Comparison of ENCODE assay signal across 20 mouse cellular contexts in genomic region chr10:78670121-78670520, GRCm38 (mm10). TPM values are rescaled to one million over a fixed set of nuclear protein-coding genes. Genes with fewer than 3 reads are reported as not detected.
DNase-seq lines count a peak whose midpoint lies in the region; ATAC-seq lines count a peak whose summit lies in the region.
"Not testable (repeated sequence)": the region's sequence is repeated elsewhere in the genome, so short reads cannot be mapped to it uniquely, and the experiment has no call there.
"Had no signal": no experiment of that assay in that cellular context is flagged by ENCODE, and none has a peak within 500 bp of the region (broad histone marks: within the 10 kb centered on the region; RNA-seq: fewer than 3 reads in every experiment).

No protein-coding gene starts in this region.

- DNase-seq in ES-CJ7 (ENCODE audit: low read depth, low spot score) (peak; percentile 51), R1 (ENCODE audit: low read depth, low spot score) (peak; percentile 53)
- peak; percentile 26 for DNase-seq in embryo, embryonic 10 days (ENCODE audit: low spot score)
- peak; percentile 32 for DNase-seq in embryo, embryonic 9.5 days (ENCODE audit: extremely low spot score)
- DNase-seq in embryonic facial prominence, embryonic 11.5 days (ENCODE audit: low spot score), result peak; percentile 20
- peak; percentile 5 for DNase-seq in hindbrain, embryonic 10.5 days (ENCODE audit: low spot score)
- peak; percentile 14 for DNase-seq in mesoderm, embryonic 11.5 days (ENCODE audit: low read depth, low spot score)

- not testable (repeated sequence) for H3K4me1 ChIP-seq in embryonic facial prominence, embryonic 11.5 days (ENCODE audit: control insufficient read depth, insufficient read depth, low read length); hindbrain, embryonic 10.5 days (replicated peaks)

- H3K4me3 ChIP-seq in embryonic facial prominence, embryonic 11.5 days (ENCODE audit: low read depth, low read length); hindbrain, embryonic 10.5 days: not testable (repeated sequence)

- H3K27me3 ChIP-seq in embryonic facial prominence, embryonic 11.5 days (ENCODE audit: control insufficient read depth, insufficient read depth, low read length); hindbrain, embryonic 10.5 days (ENCODE audit: insufficient read depth, poor library complexity, severe bottlenecking): not testable (repeated sequence)

- WGBS in embryonic facial prominence, embryonic 11.5 days, result 4% methylated on average over 1 of the region's 1 CpGs
- 15% methylated on average over 1 of the region's 1 CpGs for WGBS in hindbrain, embryonic 10.5 days

- not testable (repeated sequence) for H3K27ac ChIP-seq in embryonic facial prominence, embryonic 11.5 days (replicated peaks; ENCODE audit: low read depth, low read length); hindbrain, embryonic 10.5 days

- H3K36me3 ChIP-seq in embryonic facial prominence, embryonic 11.5 days (replicated peaks; ENCODE audit: control insufficient read depth, insufficient read depth, low read depth, low read length); hindbrain, embryonic 10.5 days: not testable (repeated sequence)

- not testable (repeated sequence) for H3K4me2 ChIP-seq in embryonic facial prominence, embryonic 11.5 days (ENCODE audit: low read depth, low read length)

- not testable (repeated sequence) for H3K9ac ChIP-seq in embryonic facial prominence, embryonic 11.5 days (replicated peaks; ENCODE audit: low read length)

- H3K9me3 ChIP-seq in embryonic facial prominence, embryonic 11.5 days (replicated peaks; ENCODE audit: control insufficient read depth, low read length); hindbrain, embryonic 10.5 days: not testable (repeated sequence)

- ATAC-seq in embryonic facial prominence, embryonic 11.5 days (replicated peaks; ENCODE audit: insufficient number of reproducible peaks, low FRiP score, low TSS enrichment, low read depth), result not testable (repeated sequence)

RNA-seq across cellular contexts. Expression of gene Casp14, which starts 48.0 kb away (rescaled TPM):
- 0.24 TPM in 1 of 2 replicates, not detected in the other for polyA plus RNA-seq in embryonic facial prominence, embryonic 11.5 days (2014; fragmentation: Nextera tagmentation; extraction: Ambion mirVana)
- polyA plus RNA-seq in hindbrain, embryonic 10.5 days (2016; fragmentation: Nextera tagmentation; extraction: Ambion mirVana), result 0.07 TPM in 1 of 2 replicates, not detected in the other
- polyA plus RNA-seq: activated CD4-positive, CD25-positive, alpha-beta regulatory T cell, adult 4 months; CD4-positive, CD25-positive, alpha-beta regulatory T cell, adult 4 months; cerebellum, adult 2 months; cortical plate, adult 2 months; forebrain, embryonic 10.5 days; forebrain, embryonic 12.5 days; forebrain, embryonic 14.5 days; forebrain, embryonic 16.5 days; frontal cortex, adult 2 months; G1E had no signal

RNA-seq across cellular contexts. Expression of gene Olfr1357, which starts 52.2 kb away (rescaled TPM):
- polyA plus RNA-seq in embryonic facial prominence, embryonic 11.5 days (2014; fragmentation: Nextera tagmentation; extraction: Ambion mirVana), result not detected in 2 replicates
- not detected in 2 replicates for polyA plus RNA-seq in hindbrain, embryonic 10.5 days (2016; fragmentation: Nextera tagmentation; extraction: Ambion mirVana)
- polyA plus RNA-seq: activated CD4-positive, CD25-positive, alpha-beta regulatory T cell, adult 4 months; CD4-positive, CD25-positive, alpha-beta regulatory T cell, adult 4 months; cerebellum, adult 2 months; cortical plate, adult 2 months; embryonic facial prominence, embryonic 13.5 days; erythroblast, embryonic 14.5 days; forebrain, embryonic 10.5 days; forebrain, embryonic 12.5 days; forebrain, embryonic 14.5 days; forebrain, embryonic 16.5 days; G1E; Patski had no signal
